ENCODE assay signal across 12 mouse cellular contexts in the genomic region with DNA sequence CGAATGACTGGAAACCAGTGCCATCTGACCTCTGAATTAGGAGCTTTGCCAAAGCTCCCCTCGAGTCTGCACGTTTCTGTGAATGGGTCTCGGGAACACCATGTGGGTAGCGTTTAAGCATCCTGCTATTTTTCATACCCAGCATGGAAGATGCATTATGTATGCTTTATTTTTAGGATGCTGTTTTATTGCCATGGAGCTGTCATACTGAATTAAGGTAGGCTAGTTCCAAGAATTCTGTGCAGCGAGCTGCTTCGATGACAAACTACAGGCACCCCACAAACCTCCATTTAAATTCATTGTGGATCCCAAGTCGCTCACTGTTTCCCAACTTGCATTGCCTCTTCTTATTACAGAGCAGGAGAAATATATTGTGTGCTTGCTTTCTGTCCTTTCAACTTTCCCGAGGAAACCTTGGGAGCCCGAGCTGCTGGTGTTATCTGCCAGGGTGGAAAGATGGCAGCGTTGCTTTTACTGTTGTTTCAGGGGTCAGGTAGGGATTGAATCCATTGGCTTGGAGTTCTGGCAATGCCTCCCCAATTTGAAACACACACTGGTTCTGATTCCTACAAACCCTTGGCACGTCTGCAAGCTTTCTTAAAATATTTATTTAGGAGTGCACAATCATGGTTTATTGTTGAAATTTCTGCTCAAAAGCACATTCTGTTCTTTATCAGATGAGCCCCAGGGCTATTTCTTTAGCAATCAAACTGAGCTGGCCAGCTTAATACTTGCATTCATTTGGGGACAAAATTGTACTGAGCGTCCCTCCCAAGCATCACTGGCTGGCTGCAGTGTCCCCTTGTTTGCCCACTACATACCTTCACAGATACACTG. TPM values are rescaled to one million over a fixed set of nuclear protein-coding genes. Genes with fewer than 3 reads are reported as not detected.
DNase-seq lines count a peak whose midpoint lies in the region; ATAC-seq lines count a peak whose summit lies in the region.
"Had no signal": no experiment of that assay in that cellular context is flagged by ENCODE, and none has a peak within 500 bp of the region (broad histone marks: within the 10 kb centered on the region; RNA-seq: fewer than 3 reads in every experiment).

No protein-coding gene starts in this region.

- no peak for ATAC-seq in megakaryocyte progenitor cell, adult 5-6 weeks (replicated peaks; ENCODE audit: poor library complexity)
- ATAC-seq: CD4-positive, CD25-positive, alpha-beta regulatory T cell, adult 4 months had no signal

- peak; percentile 51 for DNase-seq in gastrocnemius, adult 18-20 months (ENCODE audit: low spot score)
- no peak for DNase-seq in gastrocnemius, postnatal 14 days
- peak; percentile 15 for DNase-seq in layer of hippocampus, adult 9-11 months
- DNase-seq in layer of hippocampus, adult 8-10 months (ENCODE audit: low spot score in 2 of 2): no peak
- DNase-seq in urinary bladder, postnatal 14 days (ENCODE audit: low spot score): peak; percentile 15
- DNase-seq in urinary bladder, postnatal 36 days (ENCODE audit: low spot score in 2 of 2): no peak
- peak; percentile 54 for DNase-seq in testis, postnatal 14 days (ENCODE audit: low spot score)
- DNase-seq: kidney, postnatal 14 days; lung, embryonic 14.5 days; thymus, adult 18-20 months had no signal

- intact Hi-C loops in gastrocnemius, postnatal 14 days (cut with DNase I; ENCODE audit: low total_unique reads): no loop called here

RNA-seq across cellular contexts. Expression of a gene that starts 13.4 kb away (rescaled TPM):
- 1 to 10 TPM; 4.4 to 5.4 TPM for total RNA-seq in gastrocnemius, adult 18-20 months (2021)
- 10 to 100 TPM; 25.9 to 34.0 TPM for total RNA-seq in gastrocnemius, postnatal 14 days (2021)
- 1 to 10 TPM; 4.7 to 7.8 (median 5.2) TPM for total RNA-seq in layer of hippocampus, adult 8-10 months (2022)
- total RNA-seq in megakaryocyte progenitor cell, adult 5-6 weeks (2015): 0.12 and 2.8 TPM in 2 replicates
- total RNA-seq in megakaryocyte progenitor cell, adult 5-6 weeks (2017): 0.04 and 2.6 TPM in 2 replicates

RNA-seq across cellular contexts. Expression of a gene that starts 45.2 kb away (rescaled TPM):
- 1 to 10 TPM in 1 of 2 experiments, under 1 TPM in 1; 0.69 to 1.4 TPM for total RNA-seq in gastrocnemius, adult 18-20 months (2021)
- total RNA-seq in gastrocnemius, postnatal 14 days (2021): 1 to 10 TPM; 1.0 to 1.9 TPM
- total RNA-seq in layer of hippocampus, adult 8-10 months (2022): 10 to 100 TPM; 17.0 to 25.2 (median 21.8) TPM
- 2.2 and 4.3 TPM in 2 replicates for total RNA-seq in megakaryocyte progenitor cell, adult 5-6 weeks (2015)
- 1.5 and 2.2 TPM in 2 replicates for total RNA-seq in megakaryocyte progenitor cell, adult 5-6 weeks (2017)

Comparison
In these comparisons a context has a peak if more than half of its experiments do, and no peak if none do; other contexts are left out.
1. DNase-seq: peak in gastrocnemius, adult 18-20 months (single experiment), layer of hippocampus, adult 9-11 months (single experiment), urinary bladder, postnatal 14 days (single experiment) and testis, postnatal 14 days (single experiment); none in gastrocnemius, postnatal 14 days (single experiment), layer of hippocampus, adult 8-10 months (0 of 2) and urinary bladder, postnatal 36 days (0 of 2).